7 mouse cellular contexts compared by ENCODE assay signal in genomic region chr6:68704291-68704800, GRCm38 (mm10).
DNase-seq lines count a peak whose midpoint lies in the region; ATAC-seq and TF ChIP-seq lines count a peak whose summit lies in the region.
"Not testable (repeated sequence)": the region's sequence is repeated elsewhere in the genome, so short reads cannot be mapped to it uniquely, and the experiment has no call there.

No protein-coding gene starts in this region.

- ATAC-seq in common myeloid progenitor, adult 5-6 weeks (replicated peaks; ENCODE audit: low read depth, poor library complexity, severe bottlenecking) = peak; percentile 89
- ATAC-seq in hematopoietic stem cell, adult 5-6 weeks (replicated peaks in 1 of 2; ENCODE audit: insufficient read depth in 1 of 2, low FRiP score in 2 of 2, low TSS enrichment in 1 of 2, low read depth in 1 of 2, poor library complexity in 2 of 2, severe bottlenecking in 2 of 2) = peak; percentile 71 to 88
- ATAC-seq in megakaryocyte, adult 5-6 weeks (ENCODE audit: poor library complexity, severe bottlenecking) = peak; percentile 47; the same call in 1 of the 2 replicates
- ATAC-seq in megakaryocyte progenitor cell, adult 5-6 weeks (replicated peaks; ENCODE audit: poor library complexity) = peak; percentile 71

- peak overlapping the region in 1 of 3 experiments; percentile 0 for H3K4me3 ChIP-seq in CH12.LX (replicated peaks in 1 of 3; ENCODE audit: low read depth in 2 of 3, low read length in 2 of 3, poor library complexity in 1 of 3)
- H3K4me3 ChIP-seq in MEL (ENCODE audit: control insufficient read depth in 1 of 2, insufficient read depth in 1 of 2, low read depth in 2 of 2, low read length in 2 of 2) = not testable (repeated sequence)

- TF ChIP-seq POLR2A in CH12.LX (IDR thresholded peaks at IDR 0.05; ENCODE audit: low read depth, low read length); MEL (IDR thresholded peaks at IDR 0.05; ENCODE audit: control insufficient read depth in 1 of 2, insufficient read depth in 1 of 2, low read depth in 1 of 2, low read length in 2 of 2, poor library complexity in 1 of 2): not testable (repeated sequence)

- not testable (repeated sequence) for H3K27me3 ChIP-seq in CH12.LX (replicated peaks); MEL (ENCODE audit: control insufficient read depth in 1 of 2, insufficient read depth in 2 of 2, low read length in 2 of 2); splenic B cell, adult 2 months (ENCODE audit: control insufficient read depth, insufficient read depth, low read length, poor library complexity, severe bottlenecking)

- H3K9ac ChIP-seq in CH12.LX (ENCODE audit: insufficient read depth, low read depth); MEL (ENCODE audit: control insufficient read depth, low read depth, low read length, poor library complexity, severe bottlenecking): not testable (repeated sequence)

- not testable (repeated sequence) for TF ChIP-seq CTCF in CH12.LX (conservative IDR thresholded peaks at IDR 0.05 in 1 of 2, IDR thresholded peaks at IDR 0.05 in 1 of 2; ENCODE audit: low read depth in 2 of 2, low read length in 2 of 2); MEL (IDR thresholded peaks at IDR 0.05 in 2 of 3, conservative IDR thresholded peaks at IDR 0.05 in 1 of 3; ENCODE audit: control insufficient read depth in 1 of 3, insufficient read depth in 1 of 3, low read depth in 2 of 3, low read length in 3 of 3, poor library complexity in 1 of 3, severe bottlenecking in 1 of 3)

- peak; percentile 7 for DNase-seq in CH12.LX (ENCODE audit: extremely low read depth)
- peak; percentile 43 for DNase-seq in MEL (ENCODE audit: low read depth, low spot score)
- peak; percentile 11 for DNase-seq in splenic B cell, adult 2 months (ENCODE audit: low read depth, low spot score)

- not testable (repeated sequence) for H3K36me3 ChIP-seq in CH12.LX (replicated peaks in 1 of 2; ENCODE audit: control insufficient read depth in 1 of 2, insufficient read depth in 1 of 2, low read length in 1 of 2); MEL (ENCODE audit: control insufficient read depth in 1 of 2, insufficient read depth in 2 of 2, low read length in 2 of 2); splenic B cell, adult 2 months (ENCODE audit: control insufficient read depth, insufficient read depth, low read length, poor library complexity, severe bottlenecking)

- H3K4me1 ChIP-seq in CH12.LX (ENCODE audit: control insufficient read depth in 1 of 2, insufficient read depth in 2 of 2); MEL (ENCODE audit: control insufficient read depth in 1 of 2, insufficient read depth in 2 of 2, low read length in 2 of 2): not testable (repeated sequence)

- not testable (repeated sequence) for H3K9me3 ChIP-seq in CH12.LX (replicated peaks; ENCODE audit: low read length); MEL (replicated peaks; ENCODE audit: insufficient read depth, low read length)

- not testable (repeated sequence) for TF ChIP-seq EP300 in CH12.LX (IDR thresholded peaks at IDR 0.05; ENCODE audit: low read length)
- TF ChIP-seq EP300 in MEL (IDR thresholded peaks at IDR 0.05; ENCODE audit: low read depth in 1 of 2, low read length in 2 of 2) = peak; percentile 27 to 62; a peak in 3 of 4 replicates

- not testable (repeated sequence) for H3K79me2 ChIP-seq in CH12.LX (replicated peaks; ENCODE audit: control insufficient read depth, extremely low read depth, insufficient read depth, poor library complexity, severe bottlenecking); MEL (ENCODE audit: control insufficient read depth, insufficient read depth, low read length, poor library complexity)

- in situ Hi-C loops in CH12.LX (cut with MboI; ENCODE audit: low pct_ligation_motif_present, low pct_unique_long_range_greater_than_20kb, low sequenced_read_pairs) = not testable (repeated sequence)

- H3K27ac ChIP-seq in CH12.LX (ENCODE audit: insufficient read depth, low read depth); MEL (ENCODE audit: control insufficient read depth, low read depth, low read length): not testable (repeated sequence)

- dilution Hi-C loops in CH12.LX (cut with MboI; ENCODE audit: extremely low pct_ligation_motif_present, extremely low pct_unique_long_range_greater_than_20kb, low sequenced_read_pairs) = not testable (repeated sequence)

- not testable (repeated sequence) for TF ChIP-seq RAD21 in CH12.LX (IDR thresholded peaks at IDR 0.05; ENCODE audit: low read depth, low read length); MEL (IDR thresholded peaks at IDR 0.05; ENCODE audit: low read depth, low read length)

- H3K4me2 ChIP-seq in CH12.LX (ENCODE audit: insufficient read depth, low read depth, poor library complexity, severe bottlenecking) = not testable (repeated sequence)

TF ChIP-seq in MEL, 35 proteins besides CTCF, POLR2A, EP300 and RAD21:
- TF ChIP-seq ETS1 (IDR thresholded peaks at IDR 0.05; ENCODE audit: low read depth, low read length) = peak; percentile 48; the same call in 1 of the 2 replicates
- peak; percentile 42; the same call in 1 of the 2 replicates for TF ChIP-seq TAL1 (IDR thresholded peaks at IDR 0.05; ENCODE audit: low read length)
- 0 out of 2 replicates have a peak, but pooled peaks have one; percentile 11 for TF ChIP-seq GATA1 (IDR thresholded peaks at IDR 0.05; ENCODE audit: low read depth, low read length)
- TF ChIP-seq TCF12 (IDR thresholded peaks at IDR 0.05; ENCODE audit: low read depth, low read length) = peak; percentile 67; the same call in 1 of the 2 replicates
TF ChIP-seq in MEL: peak in this region for 4; not testable (repeated sequence) for 31.
